Mouse (Mus musculus) liver, embryonic 14.5 days (tissue): ENCODE data around the gene Ankrd66.

Experiments used
- CTCF ChIP-seq: IDR thresholded peaks from 2 replicates; pipeline ENCODE4 v1.5.1; 2016; ENCODE audit warnings: antibody characterized with exemption, low read depth, control low read depth
- EP300 ChIP-seq: IDR thresholded peaks from 2 replicates; pipeline ENCODE4 v1.6.1; 2016; ENCODE audit warnings: antibody characterized with exemption, low read depth

- TF ChIP-seq CTCF (no peak), EP300 (no peak)
Measured at GRCm38 (mm10) chr17:43563192-43563987, 20.0 kb upstream of the Ankrd66 start.
